Mouse (Mus musculus): ENCODE results near the gene Cacnb2.

GRCm38 (mm10) chr2:14725437-14725836, 122.5 kb downstream of the Cacnb2 start:
- TF ChIP-seq MAFK (IDR thresholded peaks at IDR 0.05; ENCODE audit: borderline replicate concordance, low read depth, low read length) (no peak), ETS1 (IDR thresholded peaks at IDR 0.05; ENCODE audit: low read depth, low read length) (no peak), CTCF (IDR thresholded peaks at IDR 0.05 in 2 of 3, conservative IDR thresholded peaks at IDR 0.05 in 1 of 3; ENCODE audit: control insufficient read depth in 1 of 3, insufficient read depth in 1 of 3, low read depth in 2 of 3, low read length in 3 of 3, poor library complexity in 1 of 3, severe bottlenecking in 1 of 3) (no peak), POLR2A (IDR thresholded peaks at IDR 0.05; ENCODE audit: control insufficient read depth in 1 of 2, insufficient read depth in 1 of 2, low read depth in 1 of 2, low read length in 2 of 2, poor library complexity in 1 of 2) (no peak), ZKSCAN1 (IDR thresholded peaks at IDR 0.05; ENCODE audit: low read depth, low read length) (no peak), EP300 (IDR thresholded peaks at IDR 0.05; ENCODE audit: low read depth in 1 of 2, low read length in 2 of 2) (no peak), CHD2 (IDR thresholded peaks at IDR 0.05; ENCODE audit: low read length) (no peak), ZNF384 (IDR thresholded peaks at IDR 0.05; ENCODE audit: low read depth, low read length) (no peak), MYB (IDR thresholded peaks at IDR 0.05; ENCODE audit: low read depth, low read length) (no peak)

All from MEL (cell line).